Mouse (Mus musculus) hindbrain, embryonic 13.5 days (tissue): ENCODE measurements around the gene Slc35e3. TPM values are rescaled to one million over a fixed set of nuclear protein-coding genes. Genes with fewer than 3 reads are reported as not detected.

Source experiments
- ATAC-seq: fragments of 200-750 bp; cut with Nextera tagmentation; 2 replicates; pipeline ENCODE4 v1.8.0; 2017; ENCODE audit warnings: moderate TSS enrichment; ENCODE audit not compliant: low FRiP score
- H3K27ac ChIP-seq: fragments of 300-500 bp; sonication (generic); 2 replicates; pipeline ENCODE4 v1.5.1; 2015; ENCODE audit warnings: inconsistent platforms, mild to moderate bottlenecking, moderate library complexity
- H3K27me3 ChIP-seq: fragments of 300-500 bp; sonication (generic); 2 replicates; pipeline ENCODE4 v1.6.1; 2015; ENCODE audit warnings: mild to moderate bottlenecking, inconsistent platforms
- H3K36me3 ChIP-seq: fragments of 300-500 bp; sonication (generic); 2 replicates; pipeline ENCODE4 v1.6.1; 2015; ENCODE audit warnings: mild to moderate bottlenecking, inconsistent platforms
- H3K4me1 ChIP-seq: fragments of 300-500 bp; sonication (generic); replicated peaks from 2 replicates; pipeline ENCODE4 v1.6.1; 2015; ENCODE audit warnings: inconsistent platforms
- H3K4me2 ChIP-seq: fragments of 300-500 bp; sonication (generic); 2 replicates; pipeline ENCODE4 v1.6.1; 2015; ENCODE audit warnings: inconsistent platforms, mild to moderate bottlenecking, moderate library complexity
- H3K4me3 ChIP-seq: fragments of 300-500 bp; sonication (generic); 2 replicates; pipeline ENCODE4 v1.5.1; 2015; ENCODE audit warnings: mild to moderate bottlenecking, inconsistent platforms
- H3K9ac ChIP-seq: fragments of 300-500 bp; sonication (generic); 2 replicates; pipeline ENCODE4 v1.6.1; 2015; ENCODE audit warnings: mild to moderate bottlenecking, inconsistent platforms
- H3K9me3 ChIP-seq: fragments of 300-500 bp; sonication (generic); 2 replicates; pipeline ENCODE4 v1.6.1; 2016; ENCODE audit warnings: inconsistent platforms
- WGBS: fragments of 180-500 bp; shearing (Covaris S2); methylation state at CpG from one replicate; pipeline ENCODE4 v1.1.7; 2015; 5-methylcytosine and 5-hydroxymethylcytosine counted together
- polyA plus RNA-seq: library from polyadenylated mRNA; unstranded; fragments of >200 nt; fragmentation: Nextera tagmentation; extraction: Ambion mirVana; gene quantifications from 2 replicates; pipeline ENCODE4 v1.2.1, GENCODE M21; 2015

Gene Slc35e3
- polyA plus RNA-seq, 1 experiment from 2014 or later: 31.1 TPM

DNA sequence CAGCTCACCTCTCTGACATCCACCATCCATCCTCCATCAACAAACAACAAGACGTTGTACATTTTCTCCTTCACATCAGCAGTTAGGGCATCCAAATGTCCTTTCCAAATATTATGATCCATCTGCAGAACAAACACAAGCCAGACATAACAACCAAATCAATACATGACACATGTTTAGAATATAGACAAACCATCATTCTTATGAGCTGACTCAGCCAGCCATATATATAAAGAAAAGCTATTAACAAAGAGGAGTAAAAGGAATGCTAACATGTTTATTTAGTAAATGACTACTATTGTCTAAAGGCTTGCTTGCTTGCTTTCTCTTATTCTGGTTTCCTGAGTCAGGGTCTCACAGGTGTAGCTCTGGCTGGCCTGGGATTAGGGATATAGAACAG lies 11.1 kb upstream of the Slc35e3 start:
- Histone ChIP-seq H3K9me3 (no peaks in the 10 kb centered on the region), H3K9ac (no peak overlapping the region), H3K27me3 (no peaks in the 10 kb centered on the region), H3K4me1 (no peaks in the 10 kb centered on the region), H3K4me3 (no peak overlapping the region), H3K27ac (no peak overlapping the region), H3K4me2 (no peak overlapping the region), H3K36me3 (peaks cover 85% of the 10 kb centered on the region)
- ATAC-seq: no peak
- 84% methylated on average over 1 of the region's 1 CpGs for WGBS

DNA sequence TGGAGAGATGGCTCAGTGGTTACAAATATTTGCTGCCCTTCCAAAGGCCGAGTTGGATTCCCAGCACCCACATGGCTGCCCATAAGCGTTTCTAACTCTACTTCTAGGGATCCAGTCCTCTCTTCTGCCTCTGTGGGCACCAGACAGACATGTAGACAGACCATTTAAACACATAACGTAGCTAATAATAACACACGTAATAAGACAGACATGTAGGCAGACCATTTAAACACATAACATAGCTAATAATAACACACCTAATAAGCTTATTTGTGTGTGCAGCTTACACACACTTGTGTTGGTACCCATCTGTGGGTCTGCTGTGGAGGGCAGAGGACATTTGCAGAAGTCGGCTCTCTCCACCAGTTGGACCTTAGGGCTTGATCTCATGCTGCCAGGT lies 10.6 kb upstream of the Slc35e3 start:
- Histone ChIP-seq H3K27ac (no peak overlapping the region), H3K4me3 (no peak overlapping the region), H3K4me2 (no peak overlapping the region), H3K9ac (no peak overlapping the region), H3K9me3 (no peaks in the 10 kb centered on the region), H3K36me3 (peaks cover 86% of the 10 kb centered on the region), H3K27me3 (no peaks in the 10 kb centered on the region), H3K4me1 (no peaks in the 10 kb centered on the region)
- WGBS: 100% methylated on average over 5 of the region's 5 CpGs
- ATAC-seq: no peak

DNA sequence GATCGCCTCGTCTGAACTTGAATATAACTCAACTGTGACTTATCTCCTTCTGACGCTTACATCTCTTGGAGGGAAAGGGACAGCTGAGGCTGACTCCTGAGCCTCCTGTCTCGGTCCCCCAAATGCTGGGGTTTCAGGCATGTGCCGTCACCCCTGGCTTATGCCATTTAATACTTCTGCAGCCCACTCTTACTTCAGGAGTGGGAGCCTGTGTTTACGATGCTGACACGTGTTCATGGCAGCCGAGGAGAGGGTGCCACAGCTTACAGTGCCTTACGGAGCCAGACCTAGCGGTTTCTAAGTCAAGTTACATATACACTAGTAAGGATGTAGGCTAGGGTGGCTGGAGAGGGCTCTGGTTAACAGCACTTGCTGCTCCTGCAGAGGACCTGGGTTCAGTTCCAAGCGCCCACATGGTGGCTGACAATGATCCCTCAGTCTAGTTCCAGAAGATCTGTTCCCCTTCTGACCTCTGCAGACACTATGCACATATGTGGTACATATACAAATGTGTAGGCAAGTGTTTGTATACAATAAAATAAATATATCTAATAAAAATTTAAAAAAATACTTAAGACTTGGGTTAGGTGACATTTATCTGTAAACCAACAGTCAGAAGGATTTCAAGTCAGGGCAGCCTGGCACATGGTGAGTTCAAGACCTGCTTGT lies 9.8 kb upstream of the Slc35e3 start:
- Histone ChIP-seq H3K4me2 (no peak overlapping the region), H3K27me3 (no peaks in the 10 kb centered on the region), H3K36me3 (peaks cover 86% of the 10 kb centered on the region), H3K4me3 (no peak overlapping the region), H3K4me1 (no peaks in the 10 kb centered on the region), H3K9ac (no peak overlapping the region), H3K27ac (no peak overlapping the region), H3K9me3 (no peaks in the 10 kb centered on the region)
- 93% methylated on average over 11 of the region's 11 CpGs for WGBS
- no peak for ATAC-seq

DNA sequence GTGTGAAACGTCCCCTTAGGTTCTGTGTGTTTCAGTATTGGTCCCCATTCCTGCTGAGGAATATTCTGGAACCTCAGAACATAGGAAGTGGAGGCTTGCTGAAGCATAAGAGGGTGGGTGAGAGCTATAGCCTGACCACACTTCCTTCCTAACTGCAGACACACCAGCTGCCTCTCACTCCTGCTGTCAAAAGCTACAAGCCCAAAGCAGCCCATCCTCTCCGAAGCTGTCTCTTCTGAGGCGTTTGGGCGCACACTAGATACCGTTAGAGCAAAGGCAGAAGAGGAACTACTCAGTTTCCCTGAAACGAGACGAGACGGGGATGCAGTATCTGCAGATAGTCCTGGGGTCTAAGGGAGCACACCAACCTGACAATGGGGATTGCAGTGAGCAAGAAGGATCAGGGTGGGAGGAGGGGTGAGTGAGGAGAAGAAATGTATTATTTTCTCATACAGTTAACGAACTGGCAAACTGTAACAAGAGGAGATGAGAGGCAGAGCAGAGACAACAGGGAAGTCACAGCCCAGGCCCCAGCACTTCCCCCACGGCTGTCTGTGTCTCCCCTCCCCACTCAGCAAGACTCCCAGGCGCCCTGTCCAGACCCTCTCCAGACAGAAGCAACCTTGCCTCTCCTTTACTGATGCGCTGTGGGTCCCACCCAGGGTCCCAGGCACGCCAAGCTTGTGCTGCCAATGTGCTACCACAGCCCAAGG lies 9.1 kb upstream of the Slc35e3 start:
- no peak overlapping the region for H3K27ac ChIP-seq
- WGBS: 91% methylated on average over 13 of the region's 13 CpGs
- H3K4me3 ChIP-seq: no peak overlapping the region
- H3K36me3 ChIP-seq: peaks cover 83% of the 10 kb centered on the region
- H3K4me2 ChIP-seq: no peak overlapping the region
- no peaks in the 10 kb centered on the region for H3K4me1 ChIP-seq
- H3K9ac ChIP-seq: no peak overlapping the region
- no peak for ATAC-seq
- no peaks in the 10 kb centered on the region for H3K27me3 ChIP-seq
- no peaks in the 10 kb centered on the region for H3K9me3 ChIP-seq

DNA sequence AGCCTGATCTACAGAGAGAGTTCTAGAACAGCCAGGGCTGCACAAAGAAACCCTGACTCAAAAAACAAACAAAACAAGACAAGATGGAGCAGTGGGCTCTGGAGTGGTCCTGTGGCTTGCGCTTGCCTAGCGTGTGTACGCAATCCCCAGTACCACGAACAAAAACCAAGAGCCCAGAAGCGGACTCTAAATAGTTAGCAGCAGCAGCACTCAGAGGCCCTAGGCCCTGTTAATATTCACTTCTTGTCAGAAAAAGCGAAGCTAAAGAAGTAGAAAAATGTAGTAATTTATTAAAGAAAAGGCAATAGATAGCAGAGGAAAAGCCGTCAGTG lies 8.4 kb upstream of the Slc35e3 start:
- H3K9ac ChIP-seq: no peak overlapping the region
- no peaks in the 10 kb centered on the region for H3K4me1 ChIP-seq
- no peak overlapping the region for H3K27ac ChIP-seq
- no peaks in the 10 kb centered on the region for H3K27me3 ChIP-seq
- H3K9me3 ChIP-seq: no peaks in the 10 kb centered on the region
- H3K36me3 ChIP-seq: peaks cover 83% of the 10 kb centered on the region
- ATAC-seq: no peak
- WGBS: 96% methylated on average over 7 of the region's 7 CpGs
- H3K4me2 ChIP-seq: no peak overlapping the region
- H3K4me3 ChIP-seq: no peak overlapping the region

DNA sequence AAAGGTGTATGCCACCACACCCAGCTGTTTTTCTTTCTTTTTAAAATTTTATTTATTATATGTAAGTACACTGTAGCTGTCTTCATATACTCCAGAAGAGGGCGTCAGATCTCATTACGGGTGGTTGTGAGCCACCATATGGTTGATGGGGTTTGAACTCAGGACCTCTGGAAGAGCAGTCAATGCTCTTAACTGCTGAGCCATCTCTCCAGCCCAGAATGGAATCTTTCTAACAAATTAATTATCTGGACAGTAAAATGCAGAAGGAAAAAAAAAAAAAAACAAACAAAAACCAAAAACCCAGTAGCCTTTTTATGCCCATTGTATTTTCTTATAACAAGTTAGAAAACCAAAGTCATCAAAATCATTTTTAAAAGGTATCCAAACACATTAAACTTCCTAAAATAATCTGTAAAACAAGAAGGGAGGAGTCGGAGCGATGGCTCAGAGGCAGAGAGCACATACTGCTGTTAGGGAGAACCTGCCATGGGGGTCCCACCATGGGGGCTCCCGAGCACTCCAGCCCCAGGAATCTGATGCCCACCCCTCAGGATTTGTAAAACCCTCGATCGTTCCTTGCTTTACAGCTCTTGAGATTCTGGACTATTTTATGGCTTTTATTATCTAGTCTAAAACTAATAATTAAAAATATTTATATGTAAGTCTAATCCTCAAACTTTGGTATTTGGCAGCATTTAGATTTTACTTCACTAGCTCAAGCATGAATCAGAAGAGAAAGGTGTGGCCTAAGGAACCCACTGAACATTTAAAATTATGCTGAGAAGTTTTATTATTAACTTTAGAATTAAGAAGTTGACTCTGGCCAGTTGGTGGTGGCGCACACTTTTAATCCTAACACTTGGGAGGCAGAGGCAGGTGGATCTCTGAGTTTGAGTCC lies 7.8 kb upstream of the Slc35e3 start:
- no peak overlapping the region for H3K4me3 ChIP-seq
- H3K27ac ChIP-seq: no peak overlapping the region
- no peak for ATAC-seq
- peaks cover 77% of the 10 kb centered on the region for H3K36me3 ChIP-seq
- H3K27me3 ChIP-seq: no peaks in the 10 kb centered on the region
- H3K9ac ChIP-seq: no peak overlapping the region
- no peaks in the 10 kb centered on the region for H3K9me3 ChIP-seq
- no peak overlapping the region for H3K4me2 ChIP-seq
- WGBS: 95% methylated on average over 8 of the region's 8 CpGs
- no peaks in the 10 kb centered on the region for H3K4me1 ChIP-seq

DNA sequence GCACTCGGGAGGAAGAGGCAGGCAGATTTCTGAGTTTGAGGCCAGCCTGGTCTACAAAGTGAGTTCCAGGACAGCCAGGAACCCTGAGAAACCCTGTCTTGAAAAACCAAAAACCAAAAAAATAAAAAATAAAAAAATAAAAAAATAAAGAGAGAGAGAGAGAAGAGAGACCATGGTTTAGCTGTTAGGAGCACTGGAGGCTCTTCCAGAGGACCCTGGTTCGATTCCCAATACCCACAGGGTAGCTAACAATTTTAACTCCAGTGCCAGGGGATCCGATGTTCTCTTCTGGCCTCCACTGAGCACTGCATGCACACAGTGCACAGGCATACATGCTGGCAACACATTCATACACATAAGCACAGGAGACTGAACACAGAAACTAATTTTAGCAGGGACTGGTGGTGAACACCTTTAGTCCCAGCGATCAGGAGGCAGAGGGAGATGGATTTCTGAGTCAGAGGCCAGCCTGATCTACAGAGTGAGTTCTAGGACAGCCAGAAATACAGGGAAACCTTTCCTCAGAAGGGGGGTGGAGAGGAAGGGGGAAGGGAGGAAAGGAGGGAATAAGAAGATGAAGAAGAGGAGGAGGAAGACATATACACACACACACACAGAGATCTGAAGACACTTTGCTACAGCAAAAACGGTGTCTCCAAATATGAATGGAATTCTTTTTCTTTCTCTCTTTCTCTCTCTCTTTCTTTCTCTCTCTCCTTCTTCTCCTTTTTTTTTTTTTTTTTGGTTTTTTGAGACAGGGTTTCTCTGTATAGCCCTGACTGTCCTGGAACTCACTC lies 6.9 kb upstream of the Slc35e3 start:
- Histone ChIP-seq H3K27me3 (no peaks in the 10 kb centered on the region), H3K9me3 (no peaks in the 10 kb centered on the region), H3K9ac (no peak overlapping the region), H3K4me3 (no peak overlapping the region), H3K4me1 (no peaks in the 10 kb centered on the region), H3K4me2 (no peak overlapping the region), H3K36me3 (peaks cover 72% of the 10 kb centered on the region), H3K27ac (no peak overlapping the region)
- ATAC-seq: no peak
- 98% methylated on average over 5 of the region's 5 CpGs for WGBS

DNA sequence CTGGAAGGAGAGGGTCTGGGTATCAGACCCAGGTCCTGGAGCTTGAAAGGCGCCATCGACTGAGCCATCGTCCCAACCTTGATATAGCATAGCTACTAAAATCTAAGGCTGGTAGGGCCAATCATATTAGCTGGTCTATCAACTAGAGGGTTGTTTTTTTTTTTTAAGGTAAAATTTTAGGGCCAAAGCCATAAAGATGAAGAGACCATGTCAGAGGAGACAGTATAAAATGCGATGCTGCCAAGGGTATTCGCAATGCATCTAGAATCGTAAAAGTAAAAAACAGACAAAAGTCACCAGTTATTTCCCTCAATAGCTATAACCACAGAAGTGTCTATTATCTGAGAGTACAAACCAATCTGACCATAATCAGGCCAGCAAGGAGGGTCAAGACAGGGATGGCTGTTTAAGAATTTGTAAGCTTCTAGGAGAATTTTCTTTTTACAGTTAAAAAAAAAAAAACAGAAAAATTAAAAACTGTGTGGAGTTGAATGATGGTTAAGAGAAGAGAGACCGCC lies 6.2 kb upstream of the Slc35e3 start:
- Histone ChIP-seq H3K36me3 (peaks cover 66% of the 10 kb centered on the region), H3K9me3 (no peaks in the 10 kb centered on the region)
- over 99% methylated on average over 7 of the region's 7 CpGs for WGBS

DNA sequence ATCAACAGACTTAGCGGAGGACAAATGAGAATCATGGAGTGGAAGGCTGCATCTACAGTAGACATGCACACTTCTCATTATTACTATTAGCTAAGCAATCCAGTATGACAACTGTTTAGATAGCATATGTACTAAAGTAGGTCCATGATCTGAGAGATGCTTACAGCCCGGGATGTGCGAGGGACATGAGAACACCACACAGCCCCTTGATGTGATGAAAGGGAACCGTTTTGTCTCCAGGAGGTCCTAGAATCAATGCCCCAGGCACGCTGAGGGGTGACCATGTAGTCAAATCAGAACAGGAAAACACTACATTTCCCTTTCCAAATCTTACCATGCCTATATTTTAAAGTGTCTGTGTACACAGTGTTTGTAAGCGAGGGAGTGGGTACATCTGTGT lies 5.6 kb upstream of the Slc35e3 start:
- Histone ChIP-seq H3K27ac (no peak overlapping the region), H3K36me3 (peaks cover 59% of the 10 kb centered on the region), H3K9ac (no peak overlapping the region), H3K4me3 (no peak overlapping the region), H3K4me1 (no peaks in the 10 kb centered on the region), H3K27me3 (no peaks in the 10 kb centered on the region), H3K4me2 (no peak overlapping the region), H3K9me3 (no peaks in the 10 kb centered on the region)
- 95% methylated on average over 6 of the region's 6 CpGs for WGBS
- ATAC-seq: no peak

More for the DNA sequence above, 6.2 kb upstream of the Slc35e3 start:
- Histone ChIP-seq H3K4me2 (no peak overlapping the region), H3K9ac (no peak overlapping the region), H3K4me3 (no peak overlapping the region), H3K27me3 (no peaks in the 10 kb centered on the region), H3K27ac (no peak overlapping the region), H3K4me1 (no peaks in the 10 kb centered on the region)
- no peak for ATAC-seq

DNA sequence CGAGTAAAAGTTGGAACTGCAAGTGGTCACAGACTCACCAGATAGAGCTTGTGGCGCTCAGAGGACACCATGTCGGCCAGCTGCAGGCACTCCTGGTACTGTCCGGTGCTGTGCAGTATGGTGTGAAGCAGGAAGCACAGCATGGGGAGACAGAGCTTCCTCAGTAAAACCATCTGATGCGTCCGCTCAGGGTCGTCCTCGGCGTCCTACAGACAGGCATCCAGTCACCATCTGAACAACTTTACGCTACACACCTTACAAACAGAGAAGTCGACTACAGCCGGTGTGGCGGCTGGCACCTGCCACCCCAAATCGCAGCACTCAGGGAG lies 5.1 kb upstream of the Slc35e3 start:
- ATAC-seq: no peak
- H3K4me1 ChIP-seq: no peaks in the 10 kb centered on the region
- H3K4me2 ChIP-seq: no peak overlapping the region
- peaks cover 56% of the 10 kb centered on the region for H3K36me3 ChIP-seq
- no peak overlapping the region for H3K27ac ChIP-seq
- no peak overlapping the region for H3K9ac ChIP-seq
- no peaks in the 10 kb centered on the region for H3K9me3 ChIP-seq
- H3K27me3 ChIP-seq: no peaks in the 10 kb centered on the region
- 96% methylated on average over 14 of the region's 14 CpGs for WGBS
- no peak overlapping the region for H3K4me3 ChIP-seq

DNA sequence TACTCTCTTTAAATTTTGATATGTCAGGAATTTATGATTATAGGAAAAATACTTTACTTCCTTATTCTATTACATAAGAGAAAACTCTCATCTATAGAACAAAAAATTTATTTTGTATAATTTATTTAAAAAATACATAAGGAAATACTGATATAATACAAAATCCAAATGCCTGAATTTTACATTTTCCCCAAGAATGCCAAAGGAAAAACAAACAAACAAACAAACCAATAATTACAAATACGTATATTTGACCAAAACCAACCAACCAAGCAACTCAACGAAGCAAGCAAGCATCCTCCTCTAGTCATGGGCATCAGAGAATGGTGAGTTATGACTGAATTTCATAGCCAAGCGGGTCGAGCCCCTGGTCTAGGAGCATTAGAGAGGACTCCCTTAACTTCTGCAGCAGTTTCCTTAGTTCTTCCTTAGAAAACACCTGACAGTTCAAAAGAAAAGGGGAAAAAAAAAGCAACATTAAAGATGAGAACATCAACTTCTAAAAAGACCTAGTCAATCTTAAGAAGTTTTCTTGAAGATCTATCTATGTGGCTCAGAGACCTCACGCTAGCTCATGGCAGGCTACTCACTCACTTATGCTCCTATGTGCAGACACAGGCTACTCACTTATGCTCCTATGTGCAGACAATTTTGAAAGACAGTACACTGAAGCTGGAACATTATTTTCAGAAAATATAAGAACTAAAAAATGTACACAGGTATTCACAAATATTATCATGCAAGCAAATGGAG lies 4.5 kb upstream of the Slc35e3 start:
- no peaks in the 10 kb centered on the region for H3K27me3 ChIP-seq
- H3K9me3 ChIP-seq: no peaks in the 10 kb centered on the region
- H3K4me1 ChIP-seq: no peaks in the 10 kb centered on the region
- 96% methylated on average over 5 of the region's 5 CpGs for WGBS
- H3K4me2 ChIP-seq: no peak overlapping the region
- peaks cover 50% of the 10 kb centered on the region for H3K36me3 ChIP-seq
- no peak overlapping the region for H3K4me3 ChIP-seq
- no peak overlapping the region for H3K9ac ChIP-seq
- ATAC-seq: no peak
- H3K27ac ChIP-seq: no peak overlapping the region
